Mouse (Mus musculus): Measurements from ENCODE around the gene Elp4. TPM values are rescaled to one million over a fixed set of nuclear protein-coding genes. Genes with fewer than 3 reads are reported as not detected.

The Elp4 gene
- polyA plus RNA-seq, 1 experiment from 2014 or later, result 37.0 TPM

DNA sequence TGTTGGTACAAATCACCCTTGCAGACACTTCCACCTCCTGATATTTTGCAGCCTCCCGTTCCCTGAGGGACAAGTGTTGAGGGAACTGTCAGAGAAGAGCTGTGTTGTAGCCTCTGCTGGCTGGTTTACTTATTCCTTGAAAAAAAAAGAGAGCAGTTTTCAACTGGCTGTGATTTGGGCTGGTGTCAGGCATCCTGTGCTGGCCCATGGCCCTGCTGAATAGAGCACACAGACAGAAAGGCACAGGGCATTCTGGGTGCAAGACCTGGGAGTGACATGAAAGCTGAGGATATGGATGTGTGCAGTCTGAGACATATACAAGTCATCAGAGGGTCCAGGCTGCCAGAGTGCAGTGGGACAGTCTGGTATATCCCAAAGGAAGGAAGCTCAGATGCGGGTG is 205.7 kb downstream of the Elp4 start:
- Histone ChIP-seq H3K4me2 (replicated peaks) (no peak overlapping the region), H3K27me3 (replicated peaks) (no peaks in the 10 kb centered on the region; the same call in 1 of the 2 replicates), H3K4me1 (replicated peaks) (no peaks in the 10 kb centered on the region), H3K9ac (no peak overlapping the region), H3K27ac (no peak overlapping the region), H3K36me3 (no peaks in the 10 kb centered on the region), H3K9me3 (no peaks in the 10 kb centered on the region), H3K4me3 (replicated peaks) (no peak overlapping the region)
- WGBS, result 67% methylated on average over 2 of the region's 2 CpGs
- ATAC-seq, result no peak

DNA sequence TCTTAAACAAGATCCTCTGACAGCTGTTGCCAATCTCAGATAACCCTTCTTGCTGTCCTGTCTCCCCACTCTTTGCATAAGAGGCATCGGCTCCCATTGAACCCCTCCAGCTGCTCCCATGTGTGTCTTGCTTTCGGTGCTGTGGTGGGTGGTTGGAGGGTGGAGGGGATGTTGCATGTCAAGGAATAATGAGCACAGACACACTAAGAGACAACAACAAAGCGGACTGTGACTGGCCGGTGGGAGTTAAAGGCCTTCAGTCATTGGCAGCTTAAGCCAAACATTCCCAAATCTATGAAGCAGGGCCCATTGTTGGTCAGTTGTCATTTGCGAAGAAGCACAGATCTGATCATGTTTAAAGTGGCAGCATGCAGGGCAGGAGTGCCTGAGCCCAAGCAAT is 206.6 kb downstream of the Elp4 start:
- H3K9me3 ChIP-seq, result no peaks in the 10 kb centered on the region
- H3K27ac ChIP-seq, result no peak overlapping the region
- H3K4me3 ChIP-seq (replicated peaks), result no peak overlapping the region
- ATAC-seq, result no peak
- no peaks in the 10 kb centered on the region for H3K36me3 ChIP-seq
- no peaks in the 10 kb centered on the region for H3K4me1 ChIP-seq (replicated peaks)
- 74% methylated on average over 5 of the region's 5 CpGs for WGBS
- no peak overlapping the region for H3K9ac ChIP-seq
- H3K27me3 ChIP-seq (replicated peaks), result peaks cover 6% of the 10 kb centered on the region
- no peak overlapping the region for H3K4me2 ChIP-seq (replicated peaks)

DNA sequence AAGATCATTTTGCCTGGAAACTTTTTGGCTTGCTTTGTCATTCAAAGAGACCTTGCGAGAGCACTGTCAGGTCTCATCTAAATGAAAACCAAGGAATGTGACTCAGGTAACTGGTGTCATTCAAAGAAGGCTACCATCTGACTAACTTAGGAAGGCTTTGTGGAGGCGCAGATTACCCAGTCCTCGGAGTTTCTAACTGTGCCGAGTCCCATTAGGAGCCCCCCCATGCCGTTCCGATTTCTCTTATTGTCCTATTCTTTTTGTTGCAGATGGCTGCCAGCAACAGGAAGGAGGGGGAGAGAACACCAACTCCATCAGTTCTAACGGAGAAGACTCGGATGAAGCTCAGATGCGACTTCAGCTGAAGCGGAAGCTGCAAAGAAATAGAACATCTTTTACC is 213.1 kb downstream of the Elp4 start:
- no peaks in the 10 kb centered on the region for H3K36me3 ChIP-seq
- H3K9ac ChIP-seq, result no peak overlapping the region
- H3K27ac ChIP-seq, result no peak overlapping the region
- no peak overlapping the region for H3K4me2 ChIP-seq (replicated peaks)
- no peak for ATAC-seq
- no peak overlapping the region for H3K4me3 ChIP-seq (replicated peaks)
- no peaks in the 10 kb centered on the region for H3K9me3 ChIP-seq
- 0 out of 2 replicates have a peak, but pooled peaks cover 3% of the 10 kb centered on the region for H3K4me1 ChIP-seq (replicated peaks)
- peaks cover 67% of the 10 kb centered on the region for H3K27me3 ChIP-seq (replicated peaks)
- WGBS, result 7% methylated on average over 10 of the region's 10 CpGs

DNA sequence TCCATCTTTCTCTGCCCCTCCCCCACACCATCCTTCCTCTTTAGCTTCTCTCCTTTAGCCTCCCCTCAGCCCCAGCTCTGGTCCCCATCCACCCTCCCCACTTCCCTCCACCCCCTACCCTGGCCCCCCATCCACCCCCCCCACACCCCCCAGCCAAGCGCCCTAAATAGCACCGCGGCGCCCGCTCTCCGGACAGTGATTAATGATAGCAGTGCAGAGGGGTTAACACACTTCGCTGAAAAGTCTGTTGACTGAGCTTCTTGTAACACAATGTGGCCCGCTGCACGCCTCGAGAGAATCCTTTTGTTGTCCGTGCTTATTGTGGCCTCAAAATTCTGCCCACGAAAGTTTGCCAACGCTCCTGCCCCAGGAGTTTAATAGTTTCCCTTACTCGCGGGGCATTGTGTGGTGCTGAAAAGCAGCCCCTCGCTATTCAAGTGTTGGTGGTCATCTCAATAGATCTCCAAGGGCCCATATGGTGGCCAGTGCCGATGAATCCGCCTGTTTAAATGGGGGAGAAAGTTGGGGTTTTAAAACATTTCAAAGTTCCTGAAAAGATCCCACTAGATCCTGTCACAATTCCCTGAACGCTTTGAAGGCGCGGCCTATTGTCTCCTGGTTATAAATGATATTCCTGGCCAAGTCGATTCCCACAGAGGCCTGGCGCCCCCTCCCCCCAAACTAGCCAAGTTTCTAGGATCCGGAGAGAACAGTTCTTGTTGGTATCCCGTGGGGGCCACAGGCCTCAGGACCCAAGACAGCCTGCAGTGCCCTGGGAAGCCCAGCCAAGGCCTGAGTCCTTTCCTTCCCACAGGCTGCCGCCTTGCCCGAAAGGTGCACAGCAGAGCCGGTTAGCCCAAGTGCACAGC is 214.4 kb downstream of the Elp4 start:
- no peak overlapping the region for H3K4me3 ChIP-seq (replicated peaks)
- peaks cover 80% of the 10 kb centered on the region for H3K27me3 ChIP-seq (replicated peaks)
- no peak overlapping the region for H3K9ac ChIP-seq
- no peaks in the 10 kb centered on the region for H3K36me3 ChIP-seq
- H3K4me2 ChIP-seq (replicated peaks), result no peak overlapping the region
- 0 out of 2 replicates have a peak, but pooled peaks cover 3% of the 10 kb centered on the region for H3K4me1 ChIP-seq (replicated peaks)
- WGBS, result 3% methylated on average over 28 of the region's 28 CpGs
- no peak for ATAC-seq
- no peaks in the 10 kb centered on the region for H3K9me3 ChIP-seq
- no peak overlapping the region for H3K27ac ChIP-seq

DNA sequence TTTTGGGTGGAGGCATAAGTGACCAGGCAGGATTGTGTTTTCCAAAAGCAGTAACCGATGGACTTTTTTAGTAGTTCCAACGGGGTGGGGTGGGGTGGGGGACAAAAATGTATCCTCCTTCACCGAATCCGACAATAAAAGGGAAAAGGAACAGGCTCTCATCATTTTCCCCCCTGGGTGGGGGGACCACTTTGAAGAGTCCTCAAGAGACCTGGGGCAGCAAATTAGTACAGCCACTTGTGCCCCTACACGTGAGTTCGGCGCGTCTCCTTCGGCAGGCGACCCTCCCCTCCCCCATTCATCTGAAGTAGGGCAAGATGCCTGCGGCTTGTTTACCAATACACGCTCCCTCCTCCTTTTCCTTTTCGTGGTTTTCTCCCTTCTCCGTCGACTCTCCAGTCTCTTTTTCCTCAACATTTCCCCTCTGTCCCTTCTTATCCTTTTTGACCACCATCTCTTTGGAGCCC is 215.0 kb downstream of the Elp4 start:
- Histone ChIP-seq H3K9me3 (no peaks in the 10 kb centered on the region), H3K4me1 (replicated peaks) (0 out of 2 replicates have a peak, but pooled peaks cover 3% of the 10 kb centered on the region), H3K9ac (no peak overlapping the region), H3K27me3 (replicated peaks) (peaks cover 85% of the 10 kb centered on the region), H3K36me3 (no peaks in the 10 kb centered on the region), H3K4me3 (replicated peaks) (no peak overlapping the region), H3K27ac (no peak overlapping the region), H3K4me2 (replicated peaks) (no peak overlapping the region)
- no peak for ATAC-seq
- 0% methylated on average over 15 of the region's 15 CpGs for WGBS

DNA sequence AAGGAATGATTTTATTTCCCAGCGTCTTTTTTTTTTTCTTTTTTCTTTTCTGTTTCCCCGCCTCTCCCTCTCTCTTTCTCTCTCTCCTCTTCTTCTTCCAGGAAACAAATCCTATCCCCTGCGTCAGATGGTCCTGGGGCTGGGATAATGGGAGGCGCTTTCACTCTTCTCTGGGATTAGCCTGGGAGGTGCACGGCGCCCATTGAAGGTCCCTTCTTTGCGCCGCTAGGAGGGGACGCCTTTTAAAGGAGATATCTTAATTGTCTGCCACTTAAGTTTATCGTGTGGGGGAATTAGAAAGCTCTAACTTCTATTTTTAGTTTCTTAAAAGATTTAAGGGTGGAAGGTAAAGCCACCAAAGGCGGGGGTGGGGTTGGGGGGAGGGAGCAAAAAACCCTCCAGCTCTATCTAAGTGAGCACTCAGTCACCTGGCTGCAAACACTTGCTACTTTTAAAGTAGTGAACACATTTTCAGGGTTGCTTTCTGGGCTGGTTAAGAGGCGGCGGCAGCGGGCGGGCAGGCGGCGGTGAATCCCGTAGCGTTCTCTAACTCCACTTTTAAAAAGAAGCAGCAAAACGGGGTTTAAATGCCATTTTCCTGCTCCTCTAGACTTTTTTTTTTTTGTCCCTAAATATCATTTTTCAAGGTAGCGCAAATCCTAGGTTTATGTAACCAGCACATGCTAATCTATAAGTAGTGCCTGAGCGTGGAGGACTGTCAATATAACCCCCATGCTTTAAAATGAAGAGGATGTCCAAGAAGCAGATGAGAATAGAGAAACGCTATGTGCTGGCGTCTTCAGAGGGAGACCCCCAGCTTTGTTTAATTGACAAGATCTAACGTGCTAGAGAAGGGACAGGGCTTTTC is 215.7 kb downstream of the Elp4 start:
- Histone ChIP-seq H3K4me2 (replicated peaks) (peak overlapping the region; percentile 26), H3K27ac (no peak overlapping the region), H3K36me3 (no peaks in the 10 kb centered on the region), H3K4me3 (replicated peaks) (no peak overlapping the region), H3K9ac (no peak overlapping the region), H3K27me3 (replicated peaks) (peaks cover 87% of the 10 kb centered on the region), H3K9me3 (no peaks in the 10 kb centered on the region), H3K4me1 (replicated peaks) (0 out of 2 replicates have a peak, but pooled peaks cover 3% of the 10 kb centered on the region)
- ATAC-seq, result no peak
- 2% methylated on average over 25 of the region's 25 CpGs for WGBS

DNA sequence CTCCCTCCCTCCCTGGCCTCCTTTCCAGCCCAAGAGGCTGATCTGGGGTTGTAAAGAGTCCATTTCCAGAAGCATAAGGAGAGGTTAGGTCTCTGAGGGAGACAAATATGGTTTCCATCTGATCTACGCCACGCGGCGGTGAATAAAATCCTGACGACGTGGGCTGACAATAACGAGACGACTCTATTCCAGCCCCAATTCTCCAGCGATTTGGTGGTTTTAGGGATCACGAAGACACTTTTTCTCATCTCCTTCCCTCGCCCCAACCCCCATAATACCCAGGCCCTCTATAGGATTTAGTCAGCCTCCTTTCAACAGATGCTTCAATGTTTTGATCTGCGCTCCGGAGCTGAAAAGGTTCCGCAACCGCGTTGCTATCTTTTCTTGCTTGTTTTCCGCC is 216.4 kb downstream of the Elp4 start:
- H3K27ac ChIP-seq, result no peak overlapping the region
- 0 out of 2 replicates have a peak, but pooled peaks cover 3% of the 10 kb centered on the region for H3K4me1 ChIP-seq (replicated peaks)
- 0 out of 2 replicates have a peak, but pooled peaks have one; percentile 14 for ATAC-seq
- peak overlapping the region; percentile 26 for H3K4me2 ChIP-seq (replicated peaks)
- under 1% methylated on average over 17 of the region's 17 CpGs for WGBS
- no peaks in the 10 kb centered on the region for H3K36me3 ChIP-seq
- no peaks in the 10 kb centered on the region for H3K9me3 ChIP-seq
- peaks cover 86% of the 10 kb centered on the region for H3K27me3 ChIP-seq (replicated peaks)
- H3K9ac ChIP-seq, result no peak overlapping the region
- H3K4me3 ChIP-seq (replicated peaks), result no peak overlapping the region; the same call in 1 of the 2 replicates

DNA sequence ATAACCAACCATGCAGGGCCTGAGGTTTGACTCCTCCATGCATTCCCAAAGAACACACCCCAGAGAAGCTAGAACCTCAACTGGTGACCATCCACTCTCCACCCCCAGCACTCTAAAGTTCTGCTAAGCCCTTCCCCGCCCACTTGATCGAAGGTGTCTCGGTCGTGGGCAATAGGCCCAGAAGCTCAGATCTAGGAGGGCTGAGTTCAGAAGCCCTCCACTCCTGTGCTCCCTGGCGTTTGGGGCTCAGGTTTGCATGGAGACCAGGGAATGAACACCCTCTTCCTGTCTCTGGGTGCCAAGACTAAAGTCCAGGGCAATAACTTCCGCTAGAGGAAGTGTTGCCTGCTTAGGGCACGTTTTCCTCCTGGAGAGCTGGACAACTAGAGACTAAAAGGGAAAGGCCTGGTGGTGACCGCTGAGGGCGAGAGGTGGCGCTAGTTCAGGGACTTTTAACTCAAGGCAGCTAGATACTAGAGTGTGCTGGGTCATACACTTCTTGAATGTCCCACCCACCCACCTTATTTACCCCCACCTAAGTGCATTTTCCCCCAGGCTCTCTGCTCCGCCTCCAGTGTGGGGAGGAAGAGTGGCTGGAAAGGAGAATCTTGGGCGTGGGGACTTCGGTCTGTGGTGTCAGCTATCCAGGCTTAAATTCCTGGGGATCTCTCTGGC is 216.9 kb downstream of the Elp4 start:
- 2% methylated on average over 13 of the region's 13 CpGs for WGBS
- H3K27me3 ChIP-seq (replicated peaks), result peaks cover 87% of the 10 kb centered on the region
- H3K36me3 ChIP-seq, result no peaks in the 10 kb centered on the region
- 0 out of 2 replicates have a peak, but pooled peaks cover 3% of the 10 kb centered on the region for H3K4me1 ChIP-seq (replicated peaks)
- peak; percentile 75 for ATAC-seq
- H3K9ac ChIP-seq, result no peak overlapping the region
- peak overlapping the region; percentile 26 for H3K4me2 ChIP-seq (replicated peaks)
- no peaks in the 10 kb centered on the region for H3K9me3 ChIP-seq
- H3K27ac ChIP-seq, result no peak overlapping the region
- no peak overlapping the region; the same call in 1 of the 2 replicates for H3K4me3 ChIP-seq (replicated peaks)

DNA sequence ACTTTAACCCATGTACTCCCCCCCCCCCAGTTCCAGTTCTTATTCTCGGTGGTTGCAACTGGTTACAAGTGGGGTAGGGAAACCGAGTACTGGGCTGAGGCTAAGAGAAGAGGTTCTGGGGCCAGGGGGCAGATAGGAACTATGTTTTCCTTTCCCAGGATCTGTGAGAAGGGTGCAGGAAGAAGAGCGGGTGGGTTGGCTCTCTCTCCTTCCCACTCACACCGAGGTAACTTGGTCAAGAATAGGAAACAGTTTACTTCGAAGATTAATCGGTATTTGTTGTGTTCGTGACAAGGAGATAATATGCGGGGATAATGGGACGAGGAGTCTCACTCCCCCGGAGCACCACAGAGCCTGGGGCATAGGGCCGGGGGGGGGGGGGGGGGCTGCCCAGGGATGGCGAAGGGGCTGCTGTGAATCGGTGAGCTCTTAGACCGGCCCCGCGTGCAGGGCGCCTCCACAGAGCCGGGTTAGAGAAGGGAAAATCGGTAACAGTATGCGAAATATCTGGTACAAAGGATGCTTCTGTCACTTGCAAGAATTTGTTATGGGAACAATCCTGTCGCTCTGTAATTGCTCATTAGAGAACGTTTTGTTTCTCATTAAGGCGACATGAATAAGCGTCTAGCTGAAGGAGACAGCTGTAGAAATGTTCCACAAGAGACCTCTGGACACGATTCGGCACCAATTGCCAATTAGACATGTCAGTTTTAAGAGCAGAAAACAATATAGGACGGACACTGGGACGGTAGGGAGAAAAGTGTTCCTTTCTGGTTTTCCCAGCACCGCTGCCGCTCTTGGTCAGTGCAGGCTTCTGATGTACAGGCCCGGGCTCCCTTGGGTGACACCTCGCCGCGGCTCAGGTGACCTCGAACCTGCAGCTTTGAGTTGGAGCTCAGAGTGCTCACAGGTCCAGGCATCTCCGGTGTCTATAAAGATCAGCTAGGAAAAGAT is 217.7 kb downstream of the Elp4 start:
- no peaks in the 10 kb centered on the region for H3K36me3 ChIP-seq
- no peak overlapping the region for H3K27ac ChIP-seq
- no peak overlapping the region for H3K9ac ChIP-seq
- H3K4me1 ChIP-seq (replicated peaks), result 0 out of 2 replicates have a peak, but pooled peaks cover 3% of the 10 kb centered on the region
- H3K27me3 ChIP-seq (replicated peaks), result peaks cover 87% of the 10 kb centered on the region
- H3K9me3 ChIP-seq, result no peaks in the 10 kb centered on the region
- no peak overlapping the region for H3K4me2 ChIP-seq (replicated peaks)
- H3K4me3 ChIP-seq (replicated peaks), result no peak overlapping the region
- 3% methylated on average over 36 of the region's 36 CpGs for WGBS
- peak; percentile 5; the same call in 1 of the 2 replicates for ATAC-seq

DNA sequence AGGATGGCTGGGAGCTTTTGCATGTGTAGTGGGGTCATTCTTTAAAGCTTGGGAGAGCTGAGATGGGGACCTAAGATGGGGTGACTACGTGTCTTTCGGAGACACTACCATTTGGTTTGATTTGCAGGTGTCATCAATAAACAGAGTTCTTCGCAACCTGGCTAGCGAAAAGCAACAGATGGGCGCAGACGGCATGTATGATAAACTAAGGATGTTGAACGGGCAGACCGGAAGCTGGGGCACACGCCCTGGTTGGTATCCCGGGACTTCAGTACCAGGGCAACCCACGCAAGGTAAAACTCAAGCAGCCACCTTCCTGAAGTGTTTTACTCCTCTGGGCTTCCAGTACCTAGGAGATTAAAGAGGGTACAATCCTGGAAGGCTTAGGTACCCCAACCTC is 218.7 kb downstream of the Elp4 start:
- H3K9me3 ChIP-seq, result no peaks in the 10 kb centered on the region
- no peak overlapping the region for H3K4me2 ChIP-seq (replicated peaks)
- 3% methylated on average over 11 of the region's 11 CpGs for WGBS
- H3K27ac ChIP-seq, result no peak overlapping the region
- no peak for ATAC-seq
- H3K9ac ChIP-seq, result no peak overlapping the region
- no peak overlapping the region for H3K4me3 ChIP-seq (replicated peaks)
- H3K4me1 ChIP-seq (replicated peaks), result 0 out of 2 replicates have a peak, but pooled peaks cover 3% of the 10 kb centered on the region
- peaks cover 90% of the 10 kb centered on the region for H3K27me3 ChIP-seq (replicated peaks)
- H3K36me3 ChIP-seq, result no peaks in the 10 kb centered on the region
